Mouse (Mus musculus): Measurements from ENCODE around the gene Fastkd1.

DNA sequence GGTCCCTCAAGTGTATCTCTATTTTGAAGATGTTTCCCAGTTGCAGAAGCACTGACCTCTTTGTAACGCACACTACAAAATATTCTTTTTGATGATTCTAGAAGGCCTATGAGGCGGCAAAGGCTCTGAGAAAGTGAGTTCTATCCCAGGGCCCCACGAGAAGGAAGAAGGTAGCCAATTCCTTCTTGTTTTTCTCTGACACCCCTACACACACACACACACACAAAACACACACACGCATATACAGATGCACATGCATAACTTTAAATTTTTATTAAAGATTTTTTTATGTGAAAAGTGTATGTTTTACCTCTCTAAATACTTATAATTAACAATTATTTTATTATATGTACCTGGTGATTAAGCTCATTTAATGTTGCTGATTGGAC lies 304 bp upstream of the Fastkd1 start:
- TF ChIP-seq CTCF (IDR thresholded peaks at IDR 0.05; ENCODE audit: extremely low read depth, insufficient read depth, insufficient read length, insufficient replicate concordance) (no peak), POLR2A (IDR thresholded peaks at IDR 0.05; ENCODE audit: low read depth, low read length) (no peak)
